Mouse (Mus musculus) adrenal gland, adult 2 months (tissue): Measurements from ENCODE around the gene Atp6ap1. TPM values are rescaled to one million over a fixed set of nuclear protein-coding genes. Genes with fewer than 3 reads are reported as not detected.

Source experiments
- DNase-seq: peaks from one replicate; pipeline ENCODE4 v3.0.0; 2021
- long read RNA-seq: library from polyadenylated mRNA; stranded (forward); transcript quantifications from one replicate; pipeline ENCODE4 v2.0.0, GENCODE M21; 2021
- polyA plus RNA-seq: library from polyadenylated mRNA; depleted of rRNA; stranded (reverse); fragments of >200 nt; gene quantifications from 2 replicates; pipeline ENCODE4 v1.2.3, GENCODE M21; 2012; rRNA removed
- total RNA-seq, 2 experiments: library from RNA; stranded (reverse); gene quantifications; 2 replicates each; pipeline ENCODE4 v1.2.3; 2021

The Atp6ap1 gene
- total RNA-seq (100 to 1,000 TPM; 262 to 281 TPM), polyA plus RNA-seq (358 and 481 TPM in 2 replicates)
- long read RNA-seq, transcript Atp6ap1-201 (10 exons, 2,189 nt), result major isoform, 156 of 186 reads
- long read RNA-seq, partial matches to known transcripts, result 16 of 186 reads
- long read RNA-seq, other reads (novel, unspliced or antisense), result 14 of 186 reads

DNA sequence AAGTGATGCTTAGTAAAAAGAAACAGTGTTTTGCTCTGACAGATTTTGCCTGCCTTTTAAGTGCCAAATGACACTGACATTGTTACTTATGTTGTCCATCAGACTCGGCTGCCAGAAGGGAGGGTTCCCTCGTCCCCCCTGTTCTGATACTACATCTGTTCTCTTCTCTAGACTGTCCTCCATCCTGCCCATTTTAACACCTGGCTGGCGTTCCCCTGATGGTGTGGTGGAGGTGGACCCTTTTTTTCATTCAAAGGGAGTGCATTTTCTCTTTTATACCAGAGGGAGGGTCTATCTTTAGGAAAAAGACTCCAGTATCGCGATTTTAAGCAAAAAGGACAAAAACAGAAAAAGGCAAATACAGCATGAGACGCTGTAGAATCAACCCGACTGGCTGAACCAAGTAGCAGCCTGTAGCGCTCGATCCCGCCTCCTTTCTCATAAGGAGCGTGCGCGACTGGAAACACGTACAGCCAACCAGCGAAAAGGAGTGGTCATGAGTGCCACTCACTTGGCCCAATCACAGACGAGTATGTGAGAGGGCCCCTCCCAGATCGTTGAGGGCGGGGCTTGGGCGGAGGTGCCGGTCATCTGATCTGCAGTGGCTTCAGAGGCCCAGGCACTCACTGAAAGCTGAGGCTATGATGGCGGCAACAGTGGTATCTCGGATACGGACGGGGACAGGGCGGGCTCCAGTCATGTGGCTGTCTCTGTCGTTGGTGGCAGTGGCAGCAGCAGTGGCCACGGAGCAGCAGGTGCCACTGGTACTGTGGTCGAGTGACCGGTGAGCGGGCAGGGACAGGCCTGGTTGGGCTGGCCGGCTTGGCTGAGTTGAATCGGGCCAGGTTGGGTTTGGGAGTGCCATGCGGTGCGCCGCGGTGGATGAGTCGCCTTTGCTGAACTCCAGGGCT is at the start of gene Atp6ap1:
TSS of gene Atp6ap1 (plus strand) at position 560 of the 911 bp plus-strand sequence.
- DNase-seq, result peak; percentile 95

- DNase-seq, result peak; percentile 60
These were observed 48.2 kb upstream of the Atp6ap1 start for GRCm38 (mm10) chrX:74248651-74249050.

GRCm38 (mm10) chrX:74249615-74250014 is 47.3 kb upstream of the Atp6ap1 start, which contains the start of gene Flna:
TSS of gene Flna (minus strand) at chrX:74249820.
- DNase-seq, result peak; percentile 78

DNA sequence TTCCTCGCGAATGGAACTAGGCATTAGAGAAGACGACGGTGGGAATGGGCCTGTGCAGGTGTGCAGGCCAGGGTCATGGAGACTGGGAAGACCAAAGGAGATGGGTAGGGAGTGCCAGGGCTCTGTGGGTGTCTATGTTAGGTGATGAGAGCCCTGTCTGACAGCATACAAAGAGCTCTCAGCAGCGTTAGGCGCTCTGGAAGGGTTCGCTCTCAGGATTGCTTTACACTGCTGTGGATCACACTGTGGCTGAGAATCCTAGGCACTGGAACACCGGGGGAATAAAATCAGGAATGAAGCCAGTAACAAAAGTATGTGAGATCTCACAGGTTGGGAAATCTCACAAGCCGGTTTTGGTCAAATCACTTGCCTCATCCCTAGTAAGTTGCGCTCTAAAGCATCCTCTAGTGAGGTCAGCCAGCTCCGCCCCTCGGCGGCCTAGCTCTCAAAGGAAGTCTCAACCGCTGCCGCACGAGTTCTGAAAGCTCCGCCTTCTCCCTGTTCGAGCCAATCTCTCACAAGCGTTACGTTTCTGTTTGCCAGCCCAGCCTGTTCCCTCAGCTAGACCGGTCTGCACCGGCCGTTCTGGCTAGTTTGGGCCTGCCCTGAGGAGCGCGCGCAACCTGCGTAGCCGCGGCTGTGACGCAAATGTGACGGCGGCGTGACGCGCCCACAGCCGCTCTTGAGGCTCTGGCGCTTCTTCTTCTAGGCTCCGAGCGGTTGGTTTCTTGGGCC is 42.6 kb upstream of the Atp6ap1 start, which contains the start of gene Emd:
TSS of gene Emd (plus strand) at position 535 of the 735 bp plus-strand sequence.
- DNase-seq, result peak; percentile 92

DNA sequence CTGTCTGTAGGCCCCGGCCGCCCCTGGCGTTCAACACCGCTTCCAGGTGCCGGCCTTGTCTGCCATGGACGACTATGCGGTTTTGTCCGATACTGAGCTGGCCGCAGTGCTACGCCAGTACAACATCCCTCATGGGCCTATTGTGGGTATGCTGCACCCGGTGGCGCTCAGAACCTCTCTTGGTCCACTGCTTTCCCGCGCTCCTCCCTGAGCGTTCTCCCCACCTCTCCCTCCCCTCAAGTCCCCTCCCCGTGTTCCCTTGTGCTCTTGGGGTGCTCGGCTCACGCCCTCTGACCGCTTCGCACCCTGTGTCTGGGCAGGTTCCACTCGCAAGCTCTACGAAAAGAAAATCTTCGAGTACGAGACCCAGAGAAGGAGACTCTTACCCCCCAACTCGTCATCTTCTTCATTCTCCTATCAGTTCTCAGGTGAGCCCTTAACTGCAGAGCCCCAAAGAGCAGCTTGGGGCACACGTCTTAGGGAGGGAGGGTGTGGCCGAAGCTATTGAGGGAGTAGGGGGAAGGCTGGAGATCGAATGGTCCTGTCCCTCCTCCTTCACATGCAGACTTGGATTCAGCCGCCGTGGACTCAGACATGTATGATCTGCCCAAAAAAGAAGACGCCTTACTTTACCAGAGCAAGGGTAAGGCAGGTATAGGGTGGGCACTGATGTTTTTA is 41.9 kb upstream of the Atp6ap1 start:
- no peak for DNase-seq

DNA sequence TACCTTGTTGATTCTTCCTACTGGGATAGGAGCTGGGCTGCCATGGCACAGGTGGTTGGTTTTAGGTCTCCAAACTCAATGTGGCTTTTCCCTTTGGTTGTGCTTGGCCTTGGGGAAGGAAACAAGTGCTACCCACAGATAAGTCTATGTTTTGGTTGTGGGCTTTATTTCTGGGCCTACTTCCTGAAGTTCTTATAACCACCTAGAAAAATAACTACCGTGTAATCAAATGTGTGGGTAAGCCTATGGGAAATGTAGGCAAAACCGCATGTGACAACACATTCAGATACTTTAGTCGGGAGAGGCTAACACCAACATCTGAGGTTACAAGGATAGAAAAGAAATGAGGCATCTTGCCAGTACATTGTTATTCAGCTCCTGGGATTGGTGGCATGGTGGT is 39.2 kb upstream of the Atp6ap1 start:
- no peak for DNase-seq

GRCm38 (mm10) chrX:74269736-74270061 is 27.2 kb upstream of the Atp6ap1 start:
- DNase-seq, result no peak

DNA sequence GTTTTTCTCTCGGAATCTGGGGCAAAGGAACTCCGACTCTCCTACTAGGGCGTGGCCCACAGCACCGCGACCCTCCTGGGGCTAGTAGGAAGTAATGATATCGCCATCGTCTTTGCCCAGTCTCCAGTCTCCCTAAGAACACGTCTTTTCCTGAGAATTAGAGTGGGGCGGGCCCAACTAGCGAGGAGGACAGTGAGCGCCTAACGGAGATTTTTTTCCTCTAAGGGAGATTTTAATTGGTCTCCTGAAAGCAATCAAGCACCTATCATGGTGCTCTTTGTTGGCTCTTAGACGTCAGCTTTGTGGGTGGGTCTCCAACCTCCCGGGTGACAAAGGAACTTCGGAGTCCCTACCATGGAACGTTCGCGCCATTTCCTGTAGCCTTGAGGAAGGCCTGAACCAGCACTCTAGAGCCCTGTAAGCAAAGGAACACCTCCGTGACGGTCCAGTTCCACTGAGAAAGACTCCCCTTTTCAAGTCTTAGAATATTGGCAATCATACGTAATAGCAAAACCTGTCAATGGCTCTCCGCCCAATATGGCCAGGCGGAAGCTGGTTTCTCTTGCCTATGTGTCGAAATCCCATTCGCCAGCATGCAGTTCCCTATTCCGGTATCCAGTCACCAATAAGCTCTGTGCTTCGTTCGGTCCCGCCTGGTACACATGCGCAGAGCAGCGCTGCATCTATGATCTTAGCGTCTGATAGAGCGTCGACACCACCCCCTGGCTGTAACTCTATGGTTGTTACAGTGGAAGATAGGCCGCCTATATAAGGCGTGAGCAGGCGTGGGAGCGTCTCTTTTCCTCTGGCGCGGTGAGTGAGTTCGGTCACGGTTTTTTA is 26.6 kb upstream of the Atp6ap1 start, which contains the start of gene Rpl10:
TSS of gene Rpl10 (plus strand) at position 751 of the 840 bp plus-strand sequence.
- DNase-seq, result peak; percentile 92

- DNase-seq, result peak; percentile 46
These were observed 25.9 kb upstream of the Atp6ap1 start for GRCm38 (mm10) chrX:74270902-74271551.

DNA sequence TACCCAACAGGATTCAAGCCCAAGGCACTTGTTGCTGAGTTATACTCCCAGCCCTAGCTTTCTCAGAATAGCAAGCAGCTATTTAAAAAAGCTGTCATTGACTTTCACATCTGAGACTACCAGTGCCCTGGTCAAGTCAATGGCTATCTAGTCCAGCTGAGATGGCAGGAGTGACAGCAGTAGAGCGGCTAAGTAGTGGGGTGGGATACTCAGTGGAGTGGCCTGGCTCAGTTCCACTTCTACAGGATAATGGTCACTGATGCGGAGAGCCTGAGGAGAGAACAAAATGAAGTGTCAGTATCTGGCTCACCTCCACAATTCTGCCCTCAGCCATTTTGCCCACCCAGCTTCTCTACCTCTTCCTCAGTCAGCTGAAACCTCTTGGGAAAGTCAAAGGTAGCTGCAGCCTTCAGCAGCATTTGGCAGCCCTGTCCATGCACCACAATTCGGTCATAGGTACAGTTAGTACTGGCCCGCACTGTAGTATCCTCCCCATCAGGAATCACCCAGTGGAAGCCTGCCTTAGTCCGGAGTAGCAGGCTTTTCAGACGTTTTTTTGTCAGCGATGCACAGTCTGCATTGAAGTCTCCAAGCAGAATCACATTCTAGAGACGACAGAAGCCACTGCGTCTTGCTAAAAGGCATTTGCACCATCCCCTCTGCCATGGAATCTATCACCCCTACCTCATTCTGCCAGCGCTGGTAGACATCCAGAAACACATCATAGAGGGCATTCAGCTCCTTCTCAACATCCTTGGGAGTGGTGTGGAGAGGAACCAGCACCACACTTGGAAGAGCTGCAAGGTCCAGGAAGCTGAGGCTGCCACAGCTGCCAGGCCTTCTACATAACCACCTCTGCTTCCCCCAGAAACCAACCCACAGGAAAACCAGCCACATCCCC is 23.2 kb upstream of the Atp6ap1 start:
- DNase-seq, result no peak

DNA sequence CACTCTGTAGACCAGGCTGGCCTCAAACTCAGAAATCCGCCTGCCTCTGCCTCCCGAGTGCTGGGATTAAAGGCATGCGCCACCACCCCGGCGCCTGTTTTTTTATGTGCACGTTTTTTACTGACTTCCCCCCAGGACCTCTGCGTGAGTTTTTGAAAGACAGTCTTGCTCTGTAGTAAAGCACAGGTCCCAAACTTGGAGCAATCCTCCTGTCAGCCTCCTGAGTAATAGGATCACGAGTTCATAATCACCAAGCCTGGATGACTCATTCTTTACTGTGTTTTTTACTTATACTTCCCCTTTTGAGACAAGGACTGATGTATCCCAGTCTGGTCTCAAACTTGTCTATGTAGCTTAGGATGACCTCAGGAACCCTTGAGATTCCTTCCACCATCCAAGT is 19.0 kb upstream of the Atp6ap1 start:
- DNase-seq, result no peak

GRCm38 (mm10) chrX:74281041-74281731 is 15.7 kb upstream of the Atp6ap1 start:
- no peak for DNase-seq

- DNase-seq, result peak; percentile 91
These were observed 15.0 kb upstream of the Atp6ap1 start, which contains the start of the genes Taz and Dnase1l1 for GRCm38 (mm10) chrX:74281732-74282394. TSS of gene Taz (plus strand) at chrX:74281912. TSS of gene Dnase1l1 (minus strand) at chrX:74282337.

DNA sequence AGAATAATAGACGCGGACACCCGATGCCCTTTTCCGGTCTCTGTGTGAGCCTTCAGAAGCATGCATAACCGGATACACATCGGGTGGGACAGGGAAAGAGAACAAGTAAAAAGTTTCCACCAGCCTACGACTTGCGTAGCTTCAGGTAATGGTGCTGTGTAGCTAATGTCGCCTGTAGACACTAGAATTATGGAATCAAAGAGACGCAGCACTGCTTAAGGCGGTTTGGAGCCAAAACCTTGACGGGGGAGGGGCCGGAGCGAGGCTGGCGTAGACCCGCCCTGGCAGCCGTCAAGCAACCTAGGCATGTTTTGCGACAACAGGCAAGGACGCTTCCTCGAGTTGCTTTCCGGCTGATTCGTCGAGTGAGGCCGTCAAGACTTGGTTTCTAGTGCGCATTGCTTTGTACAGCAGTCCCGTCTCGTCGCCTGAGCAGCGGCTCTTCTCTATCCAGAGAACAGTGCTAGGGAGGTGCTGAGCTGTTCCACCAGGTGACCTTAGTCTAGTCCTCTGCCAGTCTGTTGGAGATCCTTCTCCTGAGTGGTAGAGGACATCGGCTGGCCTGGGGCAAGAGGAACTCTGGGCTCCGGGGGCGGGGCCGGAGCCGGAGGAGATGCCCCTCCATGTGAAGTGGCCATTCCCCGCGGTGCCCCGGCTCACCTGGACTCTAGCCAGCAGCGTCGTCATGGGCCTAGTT is 14.4 kb upstream of the Atp6ap1 start:
- DNase-seq, result peak; percentile 90

DNA sequence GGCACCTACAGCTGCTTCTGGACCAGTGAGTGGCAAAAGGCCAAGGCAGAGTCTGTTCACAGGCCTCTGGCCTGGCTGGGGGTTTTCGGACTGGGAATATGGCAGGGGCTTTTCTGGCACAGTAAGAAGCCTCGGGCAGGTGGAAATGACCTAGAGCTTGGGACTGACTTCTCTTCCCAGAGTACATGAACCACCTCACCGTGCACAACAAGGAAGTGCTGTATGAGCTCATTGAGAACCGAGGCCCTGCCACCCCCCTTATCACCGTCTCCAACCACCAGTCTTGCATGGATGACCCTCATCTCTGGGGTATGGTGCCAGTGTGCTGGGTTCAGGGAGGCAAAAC is 13.8 kb upstream of the Atp6ap1 start:
- no peak for DNase-seq

GRCm38 (mm10) chrX:74293431-74293830 is 3.5 kb upstream of the Atp6ap1 start:
- no peak for DNase-seq

DNA sequence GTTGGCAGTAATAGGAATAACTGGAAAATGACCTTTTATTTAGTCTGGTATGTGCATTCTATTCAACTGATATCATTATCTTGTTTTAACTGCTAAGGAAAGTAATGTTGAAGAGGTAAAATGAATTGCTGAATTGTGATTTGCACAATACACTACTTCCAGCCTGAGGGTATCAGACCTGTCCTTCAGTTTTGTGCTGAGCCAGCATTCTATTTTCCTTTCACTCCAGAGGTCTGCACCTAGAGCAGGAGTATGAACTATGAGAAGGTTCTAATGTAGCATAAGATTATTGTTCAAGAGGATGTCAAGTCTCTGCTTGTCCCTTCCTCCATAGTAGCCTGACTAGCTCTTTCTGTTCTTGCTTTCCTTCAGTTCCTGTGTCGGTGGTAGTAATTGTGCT is 1.5 kb downstream of the Atp6ap1 start:
- DNase-seq, result no peak

- no peak for DNase-seq
These were observed 2.8 kb downstream of the Atp6ap1 start for GRCm38 (mm10) chrX:74299721-74300120.
